Mouse (Mus musculus): Measurements from ENCODE around the gene E330009J07Rik. TPM values are rescaled to one million over a fixed set of nuclear protein-coding genes. Genes with fewer than 3 reads are reported as not detected.

Gene E330009J07Rik
- total RNA-seq (2012; rRNA removed) = 4.1 and 5.8 TPM in 2 replicates

- no peak within 1 kb of the TSS for H3K27ac ChIP-seq (ENCODE audit: insufficient read depth, low read depth, low read length, poor library complexity, severe bottlenecking)
- no peaks in the 10 kb centered on the region for H3K4me1 ChIP-seq (ENCODE audit: control insufficient read depth in 2 of 2, insufficient read depth in 2 of 2, low read length in 2 of 2, poor library complexity in 1 of 2)
- no peaks in the 10 kb centered on the region for H3K36me3 ChIP-seq (ENCODE audit: control insufficient read depth, insufficient read depth, low read length, poor library complexity, severe bottlenecking)
- H3K9ac ChIP-seq (ENCODE audit: insufficient read depth, low read depth, low read length, poor library complexity, severe bottlenecking) = peak within 1 kb of the TSS; percentile 75
- peak; percentile 20 for DNase-seq (ENCODE audit: low read depth, low spot score)
- no peaks in the 10 kb centered on the region for H3K9me3 ChIP-seq (ENCODE audit: control insufficient read depth, insufficient read depth, low read depth, low read length)
- in situ Hi-C loops (cut with MboI; ENCODE audit: low sequenced_read_pairs in 2 of 2, unreplicated experiment in 2 of 2) = no loop called here
- H3K4me3 ChIP-seq (ENCODE audit: insufficient read depth in 1 of 2, low read depth in 1 of 2, low read length in 2 of 2, poor library complexity in 1 of 2, severe bottlenecking in 1 of 2) = peak within 1 kb of the TSS; percentile 77 to 96
- TF ChIP-seq MAFK (IDR thresholded peaks at IDR 0.05; ENCODE audit: insufficient read depth, low read depth, low read length) (no peak), HCFC1 (IDR thresholded peaks at IDR 0.05; ENCODE audit: borderline replicate concordance, insufficient read depth, low read length) (no peak), ZC3H11A (IDR thresholded peaks at IDR 0.05; ENCODE audit: borderline replicate concordance, low read depth, low read length) (no peak), CHD2 (IDR thresholded peaks at IDR 0.05; ENCODE audit: low read depth, low read length) (no peak), ZNF384 (IDR thresholded peaks at IDR 0.05; ENCODE audit: low read depth, low read length) (no peak)
These were observed at the start of gene E330009J07Rik for GRCm38 (mm10) chr6:40436047-40436483. E330009J07Rik (minus strand) TSS chr6:40436135.

- Histone ChIP-seq H3K9me3 (ENCODE audit: control insufficient read depth, insufficient read depth, low read depth, low read length) (no peaks in the 10 kb centered on the region), H3K4me1 (ENCODE audit: control insufficient read depth in 2 of 2, insufficient read depth in 2 of 2, low read length in 2 of 2, poor library complexity in 1 of 2) (no peaks in the 10 kb centered on the region), H3K27ac (ENCODE audit: insufficient read depth, low read depth, low read length, poor library complexity, severe bottlenecking) (no peak overlapping the region), H3K36me3 (ENCODE audit: control insufficient read depth, insufficient read depth, low read length, poor library complexity, severe bottlenecking) (peaks cover 21% of the 10 kb centered on the region), H3K9ac (ENCODE audit: insufficient read depth, low read depth, low read length, poor library complexity, severe bottlenecking) (no peak overlapping the region), H3K4me3 (ENCODE audit: insufficient read depth in 1 of 2, low read depth in 1 of 2, low read length in 2 of 2, poor library complexity in 1 of 2, severe bottlenecking in 1 of 2) (no peak overlapping the region)
- no peak for TF ChIP-seq MAFK (IDR thresholded peaks at IDR 0.05; ENCODE audit: insufficient read depth, low read depth, low read length)
- no peak for TF ChIP-seq HCFC1 (IDR thresholded peaks at IDR 0.05; ENCODE audit: borderline replicate concordance, insufficient read depth, low read length)
- TF ChIP-seq CHD2 (IDR thresholded peaks at IDR 0.05; ENCODE audit: low read depth, low read length) = no peak
- TF ChIP-seq ZNF384 (IDR thresholded peaks at IDR 0.05; ENCODE audit: low read depth, low read length) = no peak
- no peak for TF ChIP-seq ZC3H11A (IDR thresholded peaks at IDR 0.05; ENCODE audit: borderline replicate concordance, low read depth, low read length)
- no peak for DNase-seq (ENCODE audit: low read depth, low spot score)
- in situ Hi-C loops (cut with MboI; ENCODE audit: low sequenced_read_pairs in 2 of 2, unreplicated experiment in 2 of 2) = no loop called here
These were observed 46.4 kb upstream of the E330009J07Rik start for GRCm38 (mm10) chr6:40482318-40482717.

- no peak for DNase-seq (ENCODE audit: low read depth, low spot score)
- in situ Hi-C loops (cut with MboI; ENCODE audit: low sequenced_read_pairs in 2 of 2, unreplicated experiment in 2 of 2) = no loop called here
These were observed 43.8 kb upstream of the E330009J07Rik start for GRCm38 (mm10) chr6:40479705-40480104.

DNA sequence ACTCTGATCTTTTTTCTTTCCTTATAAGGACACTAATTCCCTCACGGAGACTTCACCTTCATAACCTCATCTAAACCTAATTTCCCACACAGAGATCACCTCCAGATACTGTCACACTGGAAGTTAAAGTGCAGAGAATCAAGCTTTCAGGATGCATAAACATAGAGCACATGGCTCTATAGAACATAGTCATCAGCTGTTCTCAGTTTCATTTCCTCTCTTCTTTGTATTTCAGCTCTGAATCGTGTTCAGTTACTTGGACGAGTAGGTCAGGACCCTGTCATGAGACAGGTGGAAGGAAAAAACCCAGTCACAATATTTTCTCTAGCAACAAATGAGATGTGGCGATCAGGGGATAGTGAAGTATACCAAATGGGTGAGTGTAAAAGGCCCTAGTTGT, 40.2 kb upstream of the E330009J07Rik start:
- TF ChIP-seq HCFC1 (IDR thresholded peaks at IDR 0.05; ENCODE audit: borderline replicate concordance, insufficient read depth, low read length) = no peak
- TF ChIP-seq ZC3H11A (IDR thresholded peaks at IDR 0.05; ENCODE audit: borderline replicate concordance, low read depth, low read length) = no peak
- TF ChIP-seq MAFK (IDR thresholded peaks at IDR 0.05; ENCODE audit: insufficient read depth, low read depth, low read length) = no peak
- TF ChIP-seq CHD2 (IDR thresholded peaks at IDR 0.05; ENCODE audit: low read depth, low read length) = no peak
- TF ChIP-seq ZNF384 (IDR thresholded peaks at IDR 0.05; ENCODE audit: low read depth, low read length) = no peak
- Histone ChIP-seq H3K36me3 (ENCODE audit: control insufficient read depth, insufficient read depth, low read length, poor library complexity, severe bottlenecking) (peaks cover 26% of the 10 kb centered on the region), H3K9me3 (ENCODE audit: control insufficient read depth, insufficient read depth, low read depth, low read length) (no peaks in the 10 kb centered on the region), H3K9ac (ENCODE audit: insufficient read depth, low read depth, low read length, poor library complexity, severe bottlenecking) (no peak overlapping the region), H3K4me1 (ENCODE audit: control insufficient read depth in 2 of 2, insufficient read depth in 2 of 2, low read length in 2 of 2, poor library complexity in 1 of 2) (peaks cover 0 to 3% of the 10 kb centered on the region in 2 experiments; a peak in 1 of 4 replicates), H3K4me3 (ENCODE audit: insufficient read depth in 1 of 2, low read depth in 1 of 2, low read length in 2 of 2, poor library complexity in 1 of 2, severe bottlenecking in 1 of 2) (no peak overlapping the region), H3K27ac (ENCODE audit: insufficient read depth, low read depth, low read length, poor library complexity, severe bottlenecking) (no peak overlapping the region)
- no peak for DNase-seq (ENCODE audit: low read depth, low spot score)
- in situ Hi-C loops (cut with MboI; ENCODE audit: low sequenced_read_pairs in 2 of 2, unreplicated experiment in 2 of 2) = no loop called here

More at GRCm38 (mm10) chr6:40479705-40480104, 43.8 kb upstream of the E330009J07Rik start:
- TF ChIP-seq MAFK (IDR thresholded peaks at IDR 0.05; ENCODE audit: insufficient read depth, low read depth, low read length) = no peak
- no peak for TF ChIP-seq ZC3H11A (IDR thresholded peaks at IDR 0.05; ENCODE audit: borderline replicate concordance, low read depth, low read length)
- H3K4me1 ChIP-seq (ENCODE audit: control insufficient read depth in 2 of 2, insufficient read depth in 2 of 2, low read length in 2 of 2, poor library complexity in 1 of 2) = no peaks in the 10 kb centered on the region
- H3K9me3 ChIP-seq (ENCODE audit: control insufficient read depth, insufficient read depth, low read depth, low read length) = no peaks in the 10 kb centered on the region
- H3K36me3 ChIP-seq (ENCODE audit: control insufficient read depth, insufficient read depth, low read length, poor library complexity, severe bottlenecking) = peaks cover 29% of the 10 kb centered on the region
- no peak overlapping the region for H3K4me3 ChIP-seq (ENCODE audit: insufficient read depth in 1 of 2, low read depth in 1 of 2, low read length in 2 of 2, poor library complexity in 1 of 2, severe bottlenecking in 1 of 2)
- no peak overlapping the region for H3K27ac ChIP-seq (ENCODE audit: insufficient read depth, low read depth, low read length, poor library complexity, severe bottlenecking)
- no peak overlapping the region for H3K9ac ChIP-seq (ENCODE audit: insufficient read depth, low read depth, low read length, poor library complexity, severe bottlenecking)

GRCm38 (mm10) chr6:40471720-40472010, 35.7 kb upstream of the E330009J07Rik start:
- peak overlapping the region; percentile 80 to 100 for H3K4me3 ChIP-seq (ENCODE audit: insufficient read depth in 1 of 2, low read depth in 1 of 2, low read length in 2 of 2, poor library complexity in 1 of 2, severe bottlenecking in 1 of 2)
- peak overlapping the region; percentile 96 for H3K27ac ChIP-seq (ENCODE audit: insufficient read depth, low read depth, low read length, poor library complexity, severe bottlenecking)
- peak overlapping the region; percentile 100 for H3K9ac ChIP-seq (ENCODE audit: insufficient read depth, low read depth, low read length, poor library complexity, severe bottlenecking)
- H3K4me1 ChIP-seq (ENCODE audit: control insufficient read depth in 2 of 2, insufficient read depth in 2 of 2, low read length in 2 of 2, poor library complexity in 1 of 2) = peaks cover 0 to 3% of the 10 kb centered on the region in 2 experiments; a peak in 1 of 4 replicates
- DNase-seq (ENCODE audit: low read depth, low spot score) = peak; percentile 11
- in situ Hi-C loops (cut with MboI; ENCODE audit: low sequenced_read_pairs in 2 of 2, unreplicated experiment in 2 of 2) = no loop called here
- no peaks in the 10 kb centered on the region for H3K9me3 ChIP-seq (ENCODE audit: control insufficient read depth, insufficient read depth, low read depth, low read length)
- TF ChIP-seq ZNF384 (IDR thresholded peaks at IDR 0.05; ENCODE audit: low read depth, low read length) (no peak), ZC3H11A (IDR thresholded peaks at IDR 0.05; ENCODE audit: borderline replicate concordance, low read depth, low read length) (no peak), MAFK (IDR thresholded peaks at IDR 0.05; ENCODE audit: insufficient read depth, low read depth, low read length) (no peak), HCFC1 (IDR thresholded peaks at IDR 0.05; ENCODE audit: borderline replicate concordance, insufficient read depth, low read length) (no peak), CHD2 (IDR thresholded peaks at IDR 0.05; ENCODE audit: low read depth, low read length) (no peak; the same call in 1 of the 2 replicates)
- peaks cover 14% of the 10 kb centered on the region for H3K36me3 ChIP-seq (ENCODE audit: control insufficient read depth, insufficient read depth, low read length, poor library complexity, severe bottlenecking)

All from ES-E14 (cell line).